Mouse (Mus musculus) spleen, embryonic (tissue): Measurements from ENCODE around the gene Hnrnpll.
"Not testable (repeated sequence)": the region's sequence is repeated elsewhere in the genome, so short reads cannot be mapped to it uniquely, and the experiment has no call there.

Source experiments
- CTCF ChIA-PET: fragments of 350-600 bp; sonication (Branson Sonifier 250); formaldehyde crosslinking; loops from one replicate; lab custom pipeline; 2022; lab: Charles Lee

Gene Hnrnpll

DNA sequence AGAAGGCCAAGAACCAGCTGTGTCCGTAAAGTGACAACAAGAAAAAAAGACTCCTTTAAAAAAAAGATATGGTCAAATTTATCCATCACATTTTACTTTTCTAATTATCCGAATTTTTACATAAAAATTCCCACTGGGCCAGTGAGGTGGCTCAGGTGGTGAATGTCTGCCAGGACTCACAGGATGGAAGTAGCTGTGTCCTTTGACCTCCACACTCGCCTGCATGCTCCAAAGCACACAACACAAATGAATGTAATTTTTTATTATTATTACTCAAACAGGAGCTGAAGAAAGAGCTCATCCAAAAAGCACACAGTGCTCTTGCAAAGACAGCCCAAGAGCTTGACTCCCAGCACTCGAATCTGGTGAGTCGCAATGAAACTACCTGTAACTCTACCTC lies 2.0 kb downstream of the Hnrnpll start:
- CTCF ChIA-PET: no interaction called here

DNA sequence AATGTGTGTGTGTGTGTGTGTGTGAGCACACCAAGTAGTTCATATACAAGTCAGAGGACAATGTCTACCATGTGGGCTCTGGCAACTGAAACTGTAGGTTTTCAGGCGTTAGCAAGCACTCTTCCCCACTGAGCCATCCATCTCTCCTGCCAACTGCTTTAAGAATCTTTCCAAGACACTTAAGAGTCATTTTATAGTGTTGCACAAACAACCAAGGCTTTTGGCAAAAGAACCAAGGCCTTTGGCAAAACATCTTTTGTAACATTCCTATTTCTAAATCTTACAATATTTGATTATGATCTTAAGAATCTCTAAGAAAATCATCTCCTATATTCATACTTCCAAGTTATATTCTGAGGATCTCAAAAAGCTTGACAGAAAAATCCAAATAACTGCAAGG lies 2.4 kb downstream of the Hnrnpll start:
- CTCF ChIA-PET: no interaction called here

DNA sequence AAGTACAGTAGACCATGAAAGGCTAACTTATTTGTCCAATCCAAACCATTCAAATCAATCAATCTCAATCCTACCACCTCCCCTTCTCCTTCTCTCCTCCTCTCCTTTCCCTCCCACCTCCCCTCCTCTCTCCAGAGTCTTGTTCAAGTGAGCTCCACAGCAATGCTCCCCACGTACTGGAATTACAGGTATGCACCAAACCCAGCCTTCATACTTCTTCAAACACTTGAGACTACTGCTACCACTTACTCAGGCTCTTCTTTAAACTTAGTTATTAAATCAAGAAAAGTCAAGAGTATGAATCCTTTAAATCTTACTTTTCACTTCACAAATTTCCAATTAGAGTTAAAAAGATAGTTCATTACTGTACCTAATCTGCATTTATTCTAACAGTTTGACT lies 3.6 kb downstream of the Hnrnpll start:
- CTCF ChIA-PET: interaction anchor here (1.0 kb wide), 1 partner anchor 94 kb away, joined by 3 read pairs; no protein-coding TSS in a partner anchor

DNA sequence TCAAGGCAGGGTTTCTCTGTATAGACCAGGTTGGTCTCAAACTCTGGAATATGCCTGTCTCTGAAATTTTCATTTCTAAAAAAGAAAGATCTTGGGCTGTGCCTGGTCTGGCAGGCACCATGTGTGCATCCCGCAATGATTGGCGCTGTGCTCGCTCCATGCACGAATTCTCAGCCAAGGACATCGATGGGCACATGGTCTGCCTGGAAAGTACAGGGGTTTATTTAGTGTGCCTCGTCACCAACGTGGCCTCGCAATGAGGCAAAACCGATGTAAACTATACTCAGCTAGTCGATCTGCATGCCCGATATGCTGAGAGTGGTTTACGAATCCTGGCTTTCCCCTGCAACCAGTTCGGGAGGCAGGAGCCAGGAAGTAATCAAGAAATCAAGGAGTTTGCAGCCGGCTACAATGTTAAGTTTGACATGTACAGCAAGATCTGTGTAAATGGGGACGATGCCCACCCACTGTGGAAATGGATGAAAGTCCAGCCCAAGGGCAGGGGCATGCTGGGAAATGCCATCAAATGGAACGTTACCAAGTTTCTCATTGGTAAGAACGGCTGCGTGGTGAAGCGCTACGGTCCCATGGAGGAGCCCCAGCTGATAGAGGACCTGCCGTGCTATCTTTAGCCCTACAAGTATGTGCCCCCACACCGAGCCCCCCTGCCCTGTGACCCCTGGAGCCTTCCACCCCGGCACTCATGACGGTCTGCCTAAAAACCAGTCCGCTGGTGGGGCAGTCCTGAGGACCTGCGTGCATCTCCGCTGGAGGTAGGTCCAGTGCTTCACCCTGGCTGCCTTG lies 8.0 kb downstream of the Hnrnpll start:
- CTCF ChIA-PET: no interaction called here

DNA sequence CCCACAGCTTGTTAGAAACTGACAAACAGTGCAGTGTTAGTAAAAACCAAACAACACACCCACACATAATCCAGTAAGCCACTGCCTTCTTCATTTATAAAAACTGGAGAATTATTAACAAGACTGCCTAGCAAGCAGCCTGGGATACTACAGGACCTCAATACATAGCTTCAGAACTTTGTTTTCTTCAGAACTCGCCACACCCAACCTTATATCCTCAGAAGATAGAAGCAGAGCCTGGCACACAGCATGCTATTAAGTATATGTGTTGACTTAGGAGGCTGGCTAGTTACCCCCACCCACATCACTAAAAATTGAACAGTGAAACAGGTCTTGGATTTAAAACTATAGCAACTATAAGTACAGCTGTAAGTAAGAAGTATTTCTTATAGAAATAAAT lies 10.5 kb downstream of the Hnrnpll start:
- CTCF ChIA-PET: no interaction called here

DNA sequence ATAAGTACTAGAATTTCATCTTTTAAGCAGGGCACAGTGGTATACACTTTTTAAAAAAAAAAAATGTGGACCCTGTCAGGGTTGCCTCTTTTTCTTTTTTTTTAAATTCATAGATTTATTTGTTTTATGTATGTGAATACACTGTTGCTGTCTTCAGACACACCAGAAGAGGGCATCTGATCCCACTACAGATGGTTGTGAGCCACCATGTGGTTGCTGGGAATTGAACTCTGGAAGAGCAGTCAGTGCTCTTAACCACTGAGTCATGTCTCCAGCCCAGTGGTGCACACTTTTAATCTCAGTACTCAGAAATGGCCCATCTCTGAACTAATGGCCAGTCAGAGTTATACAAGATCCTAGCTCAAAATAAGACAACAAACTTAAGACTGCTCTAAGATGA lies 12.8 kb downstream of the Hnrnpll start:
- CTCF ChIA-PET: not testable (repeated sequence)

DNA sequence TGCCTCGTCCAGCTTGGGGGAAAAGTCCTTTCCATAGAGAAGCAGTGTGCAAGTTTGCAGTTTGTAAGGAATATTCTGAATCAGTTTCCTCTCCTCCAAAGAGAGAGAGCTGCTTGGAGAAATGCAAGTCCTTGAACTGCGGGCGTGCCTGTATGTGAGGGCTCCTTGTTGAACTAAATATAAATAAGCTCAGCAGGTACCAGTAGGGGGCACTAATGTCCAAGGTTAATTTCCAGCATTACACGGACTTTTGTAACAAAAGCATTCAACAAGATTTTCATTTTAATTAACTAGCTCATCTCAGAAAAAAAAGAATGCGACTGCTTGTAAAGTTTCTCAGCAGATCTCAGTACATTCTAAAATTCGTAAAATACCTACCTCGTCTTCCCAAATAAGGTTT lies 13.9 kb downstream of the Hnrnpll start:
- CTCF ChIA-PET: interaction anchor here (0.7 to 1.2 kb wide), 3 partner anchors 14 to 131 kb away, joined by 3 to 5 read pairs (median 3); no protein-coding TSS in a partner anchor

DNA sequence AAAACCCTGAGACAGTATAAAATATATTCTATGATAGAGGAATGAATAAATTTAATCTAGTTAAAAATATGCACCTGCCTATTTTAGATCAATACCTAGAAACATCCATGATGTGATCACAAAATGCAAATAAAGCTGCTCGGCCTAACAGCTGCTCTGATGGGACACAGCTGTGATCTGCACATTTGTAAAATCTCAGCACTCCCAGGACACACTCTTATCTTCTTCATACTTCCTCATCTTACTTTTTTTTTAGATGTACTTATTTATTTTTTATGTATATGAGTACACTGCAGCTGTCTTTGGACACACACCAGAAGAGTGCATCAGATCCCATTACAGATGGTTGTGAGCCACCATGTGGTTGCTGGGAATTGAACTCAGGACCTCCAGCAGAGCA lies 20.4 kb downstream of the Hnrnpll start:
- CTCF ChIA-PET: no interaction called here

DNA sequence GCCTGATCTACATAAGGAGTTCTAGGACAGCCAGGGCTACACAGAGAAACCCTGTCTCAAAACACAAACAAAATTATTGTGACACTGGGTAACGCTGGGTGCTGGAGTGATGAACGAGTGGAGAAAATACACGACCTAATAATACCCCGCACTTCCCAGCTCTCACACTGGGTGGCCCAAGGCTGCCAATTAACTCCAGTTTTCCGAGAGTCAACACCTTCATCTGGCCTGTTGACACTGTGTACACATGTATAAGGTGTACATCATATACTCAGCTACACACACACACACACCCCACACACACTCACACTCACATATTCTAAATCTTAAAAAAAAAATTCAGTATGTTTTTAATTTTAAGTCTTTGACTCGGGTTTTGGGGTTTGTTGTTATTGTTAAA lies 33.5 kb downstream of the Hnrnpll start:
- CTCF ChIA-PET: no interaction called here

DNA sequence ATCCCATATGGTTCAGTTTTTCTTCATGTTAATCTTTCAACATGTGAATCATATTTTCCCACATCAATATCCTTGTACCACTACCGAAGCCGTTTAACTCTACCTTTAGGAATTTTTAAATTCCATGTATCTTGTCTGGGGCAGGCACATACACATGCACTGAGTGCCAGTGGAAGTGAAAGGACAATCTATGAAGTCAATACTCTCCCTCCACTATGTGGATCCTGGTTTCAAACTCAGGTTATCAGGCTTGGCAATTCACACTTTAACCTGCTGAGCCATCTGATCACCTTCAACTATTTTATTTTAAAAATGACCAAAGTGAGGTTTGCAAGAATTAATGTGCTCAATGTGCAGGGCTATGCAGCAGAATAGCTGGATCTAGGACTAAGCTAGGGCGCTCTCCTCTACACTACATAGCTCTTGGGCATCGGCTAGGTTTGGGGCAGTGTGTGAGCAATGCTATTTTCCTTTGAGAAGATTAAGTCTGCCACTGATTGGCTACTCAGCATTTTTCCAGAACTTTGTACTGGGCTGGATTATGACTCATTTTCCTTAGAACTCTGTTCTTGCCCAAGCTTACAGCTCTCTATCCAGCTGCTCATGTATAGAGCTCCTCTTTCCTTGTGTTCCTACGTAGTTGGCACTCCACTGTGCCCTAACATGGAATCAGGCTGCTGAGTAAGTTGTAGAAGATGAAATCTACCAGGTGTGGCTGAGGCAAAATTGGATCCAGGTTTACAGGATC lies 35.8 kb downstream of the Hnrnpll start:
- CTCF ChIA-PET: no interaction called here

DNA sequence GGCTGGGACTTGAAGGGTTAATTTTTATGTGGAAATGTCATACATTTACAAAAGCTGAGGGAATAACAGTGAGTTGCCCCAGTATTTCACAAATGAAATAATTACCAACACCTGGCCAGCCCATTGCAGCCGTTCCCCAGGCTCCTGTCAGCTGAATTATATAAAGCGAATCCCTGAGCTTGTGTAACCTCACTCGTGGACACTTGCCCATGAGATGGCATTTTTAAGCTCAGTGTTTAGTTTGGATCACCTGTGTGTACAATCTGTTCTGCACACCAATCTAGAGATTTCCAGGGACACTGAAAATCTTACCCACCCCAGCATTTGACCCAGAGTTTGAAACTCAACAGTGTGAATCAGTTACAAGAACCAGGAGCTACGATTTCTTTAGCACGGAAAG lies 40.0 kb downstream of the Hnrnpll start:
- CTCF ChIA-PET: no interaction called here

DNA sequence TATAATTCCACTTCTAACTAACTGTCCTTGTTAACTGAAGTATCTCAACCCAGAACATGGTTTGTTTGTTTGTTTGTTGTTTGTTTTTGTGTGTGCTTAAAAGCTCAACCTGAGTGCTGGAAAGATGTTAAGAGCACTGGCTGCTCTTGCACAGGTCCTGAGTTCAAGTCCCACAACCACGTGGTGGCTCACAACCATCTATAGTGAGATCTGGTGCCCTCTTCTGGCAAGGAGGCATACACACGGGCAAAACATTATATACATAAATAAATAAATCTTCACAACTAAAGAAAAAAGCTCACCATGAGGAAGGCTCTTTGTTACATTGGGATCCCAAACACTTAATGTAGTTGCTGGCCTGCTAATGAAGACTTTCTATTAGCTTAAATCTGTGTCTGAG lies 41.6 kb downstream of the Hnrnpll start:
- CTCF ChIA-PET: interaction anchor here (0.5 kb wide), 1 partner anchor 407 kb away, joined by 3 read pairs; no protein-coding TSS in a partner anchor

DNA sequence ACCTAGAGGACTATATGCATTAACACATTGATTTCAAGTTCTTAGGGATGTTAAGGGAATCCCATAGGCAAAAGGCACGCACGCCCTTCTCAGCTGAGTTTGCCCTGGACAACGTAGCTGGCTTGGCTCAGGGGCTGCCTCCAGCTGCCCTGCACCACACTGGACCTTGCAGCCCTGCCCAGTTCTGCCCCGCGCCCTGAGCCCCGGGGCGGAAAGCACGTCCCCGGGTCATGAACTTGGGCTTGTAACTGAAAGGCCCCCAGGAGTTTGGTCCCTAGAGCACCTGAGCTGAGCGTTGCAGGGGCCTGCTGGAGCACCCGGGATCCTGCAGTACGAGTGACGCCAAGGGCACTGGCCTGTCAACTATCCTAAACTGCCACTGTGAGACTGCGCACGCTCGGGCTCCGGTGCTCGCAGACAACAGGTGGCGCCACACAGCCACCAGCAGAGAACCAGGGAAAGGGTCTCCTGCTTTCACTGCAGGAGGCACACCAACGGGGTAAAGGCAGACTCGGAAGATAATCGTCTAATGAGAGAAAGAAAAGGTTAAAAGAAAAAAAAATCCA lies 43.1 kb downstream of the Hnrnpll start:
- CTCF ChIA-PET: interaction anchor here (0.6 kb wide), 1 partner anchor 1024 kb away, joined by 7 read pairs; no protein-coding TSS in a partner anchor

DNA sequence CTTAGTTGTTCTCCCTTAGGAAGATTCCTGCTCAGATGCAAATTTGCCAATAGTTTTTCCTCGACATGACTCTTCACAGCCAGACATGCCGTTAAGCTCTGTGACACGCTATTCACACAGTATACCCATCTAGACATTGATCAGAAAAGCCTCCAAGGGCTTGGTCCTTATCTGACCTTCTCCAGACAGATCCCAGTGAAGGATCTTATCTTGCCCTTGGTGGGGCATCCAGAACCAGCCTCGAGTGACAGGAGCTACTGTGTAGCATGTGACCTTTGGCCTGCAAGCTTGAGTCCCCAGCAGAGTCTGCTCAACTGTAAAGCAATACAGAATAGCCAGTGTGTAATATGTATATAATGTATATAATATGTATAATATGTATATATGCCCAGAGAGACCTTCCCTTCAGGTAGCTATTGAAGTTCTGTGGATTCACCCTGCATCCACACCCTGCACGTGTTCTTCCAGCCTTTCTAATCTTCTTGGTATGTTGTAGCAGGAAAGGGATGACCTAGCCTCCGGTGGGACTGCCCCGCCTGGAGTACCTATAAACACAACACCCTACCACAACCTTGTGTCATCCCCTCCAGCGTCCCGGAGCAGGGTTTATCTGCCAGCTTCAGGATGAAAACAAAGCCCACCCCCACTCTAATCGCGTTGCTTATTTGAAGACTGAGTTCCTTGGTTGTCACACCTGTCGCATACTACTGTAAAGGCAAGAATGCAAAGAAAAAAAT lies 43.7 kb downstream of the Hnrnpll start:
- CTCF ChIA-PET: interaction anchor here (0.6 to 1.2 kb wide), 4 partner anchors 14 to 1023 kb away, joined by 3 to 7 read pairs (median 3); no protein-coding TSS in a partner anchor

DNA sequence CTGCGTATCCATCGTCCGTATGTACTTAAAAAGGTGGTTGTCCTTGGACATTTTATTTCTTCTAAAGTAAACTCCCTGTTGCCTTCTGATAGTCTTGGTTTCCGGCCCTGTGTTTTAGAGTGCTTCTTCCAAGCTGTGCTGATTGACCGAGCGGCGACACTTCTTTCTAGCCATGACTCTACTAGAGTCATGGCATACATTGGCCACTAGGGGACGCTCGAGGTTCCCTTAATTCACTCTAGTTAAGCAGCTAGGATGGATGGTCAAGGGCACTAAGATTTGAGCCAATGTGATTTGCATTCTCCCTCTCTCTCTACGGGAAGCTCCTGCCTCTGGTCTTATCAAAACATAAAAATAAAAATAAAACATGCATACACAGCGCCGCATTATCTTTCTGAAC lies 44.7 kb downstream of the Hnrnpll start:
- CTCF ChIA-PET: interaction anchor here (1.2 kb wide), 1 partner anchor 163 kb away, joined by 3 read pairs; no protein-coding TSS in a partner anchor

DNA sequence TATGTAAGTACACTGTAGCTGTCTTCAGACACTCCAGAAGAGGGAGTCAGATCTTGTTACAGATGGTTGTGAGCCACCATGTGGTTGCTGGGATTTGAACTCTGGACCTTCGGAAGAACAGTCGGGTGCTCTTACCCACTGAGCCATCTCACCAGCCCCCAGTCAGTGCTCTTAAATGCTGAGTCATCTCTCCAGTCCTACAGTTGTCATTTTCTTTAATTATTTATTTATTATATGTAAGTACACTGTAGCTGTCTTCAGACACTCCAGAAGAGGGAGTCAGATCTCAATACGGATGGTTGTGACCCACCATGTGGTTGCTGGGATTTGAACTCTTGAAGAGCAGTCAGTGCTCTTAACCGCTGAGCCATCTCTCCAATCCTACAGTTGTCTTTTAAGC lies 45.7 kb downstream of the Hnrnpll start:
- CTCF ChIA-PET: not testable (repeated sequence)

DNA sequence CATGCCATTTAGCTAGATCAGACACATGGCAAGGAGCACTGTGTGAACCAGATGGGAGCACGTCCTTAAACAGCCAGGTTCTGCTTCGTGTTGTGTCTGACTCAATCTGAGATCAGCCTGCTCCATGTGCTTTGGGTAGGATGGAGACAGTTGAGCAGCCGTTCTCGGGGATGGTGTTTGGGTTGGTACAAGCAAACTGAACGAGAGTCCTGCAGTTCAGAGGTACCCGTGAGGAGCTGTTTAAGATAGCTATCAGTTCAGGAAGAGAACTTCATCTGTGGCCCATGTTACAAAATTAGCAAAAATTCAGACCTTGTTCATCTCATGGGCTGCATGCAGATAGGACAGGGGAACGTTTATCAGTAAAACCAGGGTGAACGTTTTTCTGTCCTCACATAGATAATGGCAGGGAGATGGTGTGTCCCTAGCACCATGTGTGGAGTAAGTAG lies 47.7 kb downstream of the Hnrnpll start:
- CTCF ChIA-PET: no interaction called here

DNA sequence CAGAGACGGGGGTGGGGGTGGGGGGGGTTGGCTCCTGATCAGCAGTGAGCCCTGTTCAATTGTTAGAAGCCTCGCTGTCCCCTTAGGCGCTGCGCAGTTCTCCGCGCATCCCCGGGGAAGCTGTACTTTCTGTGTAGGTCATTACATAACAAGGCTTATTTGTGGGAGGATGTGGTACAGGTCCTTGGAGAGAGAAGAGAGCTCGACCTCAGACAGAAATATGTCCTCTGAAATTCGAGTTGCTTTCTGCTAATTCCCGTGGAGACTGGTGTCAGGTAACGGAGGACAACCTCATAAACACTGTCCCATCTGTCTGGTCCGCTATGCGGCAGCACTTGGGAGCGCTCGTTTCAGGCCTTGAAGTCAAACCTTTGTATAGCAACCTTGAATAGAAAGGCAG lies 52.2 kb downstream of the Hnrnpll start:
- CTCF ChIA-PET: interaction anchor here (1.0 kb wide), 1 partner anchor 140 kb away, joined by 4 read pairs; no protein-coding TSS in a partner anchor

DNA sequence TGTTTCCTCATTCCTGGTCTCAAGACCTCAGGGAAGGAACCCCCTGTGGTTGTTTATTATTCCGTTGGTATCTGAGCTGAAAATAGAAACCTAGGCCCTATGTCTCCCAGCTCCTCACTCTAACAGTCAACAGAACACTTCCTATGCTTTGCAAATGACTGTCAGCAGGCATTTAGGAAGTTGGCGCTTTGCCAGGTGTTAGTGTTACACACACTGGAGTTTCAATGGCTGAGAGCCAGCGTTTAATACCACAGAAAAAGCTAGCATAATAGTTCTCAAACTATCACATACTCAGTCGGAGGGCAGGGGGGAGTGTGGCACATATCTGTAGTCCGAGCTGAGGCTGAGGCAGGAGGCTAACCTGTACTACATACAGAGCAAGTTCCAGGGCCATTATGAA lies 53.3 kb downstream of the Hnrnpll start:
- CTCF ChIA-PET: no interaction called here

DNA sequence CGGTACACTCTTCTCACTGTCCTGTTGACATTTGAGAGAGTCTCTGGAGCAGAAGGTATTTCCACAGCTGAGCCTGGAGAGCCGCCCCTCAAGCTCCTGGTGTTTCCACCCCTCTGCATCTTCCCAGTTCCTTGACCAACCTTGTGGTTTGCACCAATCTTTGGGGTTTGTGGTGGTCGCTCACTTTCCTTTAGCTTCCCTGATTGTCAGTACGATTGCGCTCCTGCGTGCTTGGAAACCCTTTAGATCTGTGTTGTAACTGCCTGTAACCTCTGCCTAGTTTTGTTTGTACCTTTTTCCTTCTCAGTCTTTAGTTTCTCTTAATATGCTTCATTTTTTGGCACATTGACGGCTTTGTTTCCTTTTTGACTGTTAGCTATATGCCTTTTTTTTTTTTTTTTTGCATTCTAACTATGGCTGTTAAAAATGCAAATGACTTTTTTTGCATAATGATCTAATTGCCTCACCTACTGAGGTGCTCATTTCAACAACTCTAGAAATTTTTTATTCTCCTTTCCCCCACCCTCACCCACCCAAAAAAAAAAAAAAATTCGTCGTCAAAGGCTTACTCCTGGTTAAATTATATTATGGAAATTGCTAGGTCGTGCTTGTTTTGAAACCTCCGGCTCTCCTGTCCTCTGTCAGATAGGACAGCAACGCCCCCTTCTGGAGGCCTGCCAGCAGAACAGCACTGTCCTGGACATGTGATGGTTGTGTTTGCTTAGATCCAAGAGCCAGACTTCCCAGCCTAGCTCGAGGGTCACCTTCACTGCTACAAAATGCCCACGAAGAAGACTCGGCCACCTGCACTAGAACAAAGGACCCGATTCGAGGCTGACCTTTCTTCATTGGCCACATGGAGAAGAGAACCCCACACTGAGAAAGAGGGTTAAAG lies 57.5 kb downstream of the Hnrnpll start:
- CTCF ChIA-PET: interaction anchor here (0.5 to 0.7 kb wide), 4 partner anchors 14 to 348 kb away, joined by 3 to 8 read pairs (median 3); no protein-coding TSS in a partner anchor
